Mouse (Mus musculus) G1E-ER4 (cell line): ENCODE measurements around the gene Nup155. TPM values are rescaled to one million over a fixed set of nuclear protein-coding genes. Genes with fewer than 3 reads are reported as not detected.

Source experiments
- GATA1 ChIP-seq: IDR thresholded peaks from one replicate; pipeline ENCODE4 v1.8.0; 2012; ENCODE audit warnings: low read length, inconsistent platforms
- polyA plus RNA-seq: library from polyadenylated mRNA; stranded (reverse); fragments of >175 nt; gene quantifications from 2 replicates; pipeline ENCODE4 v1.2.3, GENCODE M21; 2012

Gene Nup155
- polyA plus RNA-seq, 1 experiment, result 2.0 TPM

- TF ChIP-seq GATA1, result no peak
Observed at GRCm38 (mm10) chr15:8168591-8169265, 59.7 kb downstream of the Nup155 start, which contains the start of gene Cplane1. Gene Cplane1 (plus strand): TSS chr15:8169106.

- TF ChIP-seq GATA1, result no peak
Observed at GRCm38 (mm10) chr15:8169266-8169746, 60.2 kb downstream of the Nup155 start.

GRCm38 (mm10) chr15:8189563-8189962, 80.5 kb downstream of the Nup155 start:
- TF ChIP-seq GATA1, result no peak

GRCm38 (mm10) chr15:8190435-8190834, 81.4 kb downstream of the Nup155 start:
- TF ChIP-seq GATA1, result no peak

- TF ChIP-seq GATA1, result no peak
Observed at GRCm38 (mm10) chr15:8200317-8200716, 91.2 kb downstream of the Nup155 start.

- TF ChIP-seq GATA1, result no peak
Observed at GRCm38 (mm10) chr15:8208362-8208761, 99.3 kb downstream of the Nup155 start.

Other genes starting within 250 kb of the Nup155 start
- 31.6 and 43.4 TPM in 2 replicates for gene Wdr70, start 10.1 kb upstream of the Nup155 start, polyA plus RNA-seq
- 0.65 and 0.67 TPM in 2 replicates for gene Cplane1, start 59.8 kb downstream of the Nup155 start, polyA plus RNA-seq